Mouse (Mus musculus) liver, embryonic 11.5 days (tissue): Measurements from ENCODE around the gene Ppm1j. TPM values are rescaled to one million over a fixed set of nuclear protein-coding genes. Genes with fewer than 3 reads are reported as not detected.
A peak's percentile ranks its signal among the peaks of the same experiment; 100 is the strongest.
"Not testable (repeated sequence)": the region's sequence is repeated elsewhere in the genome, so short reads cannot be mapped to it uniquely, and the experiment has no call there.

Experiments used
- ATAC-seq: fragments of 200-750 bp; cut with Nextera tagmentation; replicated peaks from 2 replicates; pipeline ENCODE4 v1.8.0; 2017; ENCODE audit warnings: moderate number of reproducible peaks, mild to moderate bottlenecking, moderate TSS enrichment, moderate library complexity; ENCODE audit not compliant: low FRiP score
- DNase-seq: peaks from one replicate; pipeline ENCODE4 v3.0.0-alpha.2; 2017; ENCODE audit warnings: low spot score
- H3K27ac ChIP-seq: fragments of 300-500 bp; sonication (generic); 2 replicates; pipeline ENCODE4 v1.5.1; 2014; ENCODE audit warnings: mild to moderate bottlenecking, low read depth, low read length, control low read depth
- H3K27me3 ChIP-seq: fragments of 300-500 bp; sonication (generic); replicated peaks from 2 replicates; pipeline ENCODE4 v1.6.1; 2014; ENCODE audit warnings: low read length, mixed read lengths; ENCODE audit not compliant: control insufficient read depth, insufficient read depth
- H3K36me3 ChIP-seq: fragments of 300-500 bp; sonication (generic); 2 replicates; pipeline ENCODE4 v1.6.1; 2014; ENCODE audit warnings: mild to moderate bottlenecking, low read length, moderate library complexity, mixed read lengths; ENCODE audit not compliant: control insufficient read depth, insufficient read depth
- H3K4me1 ChIP-seq: fragments of 300-500 bp; sonication (generic); replicated peaks from 2 replicates; pipeline ENCODE4 v1.6.1; 2014; ENCODE audit warnings: low read length, mixed read lengths; ENCODE audit not compliant: control insufficient read depth, insufficient read depth
- H3K4me2 ChIP-seq: fragments of 300-500 bp; sonication (generic); 2 replicates; pipeline ENCODE4 v1.6.1; 2014; ENCODE audit warnings: mild to moderate bottlenecking, control low read depth, moderate library complexity
- H3K4me3 ChIP-seq: fragments of 300-500 bp; sonication (generic); 2 replicates; pipeline ENCODE4 v1.5.1; 2014; ENCODE audit warnings: low read depth, low read length, control low read depth
- H3K9ac ChIP-seq: fragments of 300-500 bp; sonication (generic); 2 replicates; pipeline ENCODE4 v1.6.1; 2014; ENCODE audit warnings: low read depth, low read length, control low read depth
- H3K9me3 ChIP-seq: fragments of 300-500 bp; sonication (generic); 2 replicates; pipeline ENCODE4 v1.6.1; 2016; ENCODE audit warnings: low read length, inconsistent platforms, mixed read lengths; ENCODE audit not compliant: control insufficient read depth
- WGBS: fragments of 180-500 bp; shearing (Covaris S2); extraction: QIAGEN DNeasy Blood & Tissue Kit; methylation state at CpG from one replicate; pipeline ENCODE4 v1.1.7; 2014; 5-methylcytosine and 5-hydroxymethylcytosine counted together
- polyA plus RNA-seq: library from polyadenylated mRNA; unstranded; fragments of >200 nt; fragmentation: Nextera tagmentation; extraction: Ambion mirVana; gene quantifications from 2 replicates; pipeline ENCODE4 v1.2.1, GENCODE M21; 2014

Gene Ppm1j
- polyA plus RNA-seq, result 1.8 and 1.9 TPM in 2 replicates

- no peak within 1 kb of the TSS for H3K27ac ChIP-seq
- H3K4me1 ChIP-seq, result peaks cover 10% of the 10 kb centered on the region
- peaks cover 82% of the 10 kb centered on the region for H3K27me3 ChIP-seq
These were observed at the start of gene Ppm1j for GRCm38 (mm10) chr3:104780561-104781420. Gene Ppm1j, plus strand, starts transcription at chr3:104781056.

GRCm38 (mm10) chr3:104732907-104733306 is 47.9 kb upstream of the Ppm1j start:
- Histone ChIP-seq H3K36me3 (no peaks in the 10 kb centered on the region), H3K9ac (no peak overlapping the region), H3K4me2 (no peak overlapping the region), H3K4me1 (no peaks in the 10 kb centered on the region), H3K9me3 (no peaks in the 10 kb centered on the region), H3K27ac (no peak overlapping the region), H3K27me3 (no peaks in the 10 kb centered on the region), H3K4me3 (no peak overlapping the region)
- WGBS, result 63% methylated on average over 3 of the region's 3 CpGs
- DNase-seq (no peak), ATAC-seq (no peak)

More at GRCm38 (mm10) chr3:104780561-104781420, at the start of gene Ppm1j:
- peak within 1 kb of the TSS; percentile 63 for H3K4me3 ChIP-seq
- peak; percentile 76 for ATAC-seq
- peak; percentile 67 for DNase-seq
- H3K36me3 ChIP-seq, result no peaks in the 10 kb centered on the region
- under 1% methylated on average over 56 of the region's 56 CpGs for WGBS
- peak within 1 kb of the TSS; percentile 44 for H3K9ac ChIP-seq
- H3K4me2 ChIP-seq, result peak within 1 kb of the TSS; percentile 99
- H3K9me3 ChIP-seq, result no peaks in the 10 kb centered on the region

- H3K36me3 ChIP-seq, result no peaks in the 10 kb centered on the region
- H3K27ac ChIP-seq, result no peak overlapping the region
- H3K4me1 ChIP-seq, result no peaks in the 10 kb centered on the region
- H3K4me2 ChIP-seq, result no peak overlapping the region
- no peak for DNase-seq
- H3K27me3 ChIP-seq, result no peaks in the 10 kb centered on the region
- no peak overlapping the region for H3K9ac ChIP-seq
- no peaks in the 10 kb centered on the region for H3K9me3 ChIP-seq
- 56% methylated on average over 7 of the region's 7 CpGs for WGBS
- H3K4me3 ChIP-seq, result no peak overlapping the region
- no peak for ATAC-seq
These were observed 46.2 kb upstream of the Ppm1j start for GRCm38 (mm10) chr3:104734654-104735053.

GRCm38 (mm10) chr3:104741954-104742353 is 38.9 kb upstream of the Ppm1j start:
- Histone ChIP-seq H3K9ac (no peak overlapping the region), H3K9me3 (no peaks in the 10 kb centered on the region), H3K36me3 (no peaks in the 10 kb centered on the region), H3K27ac (no peak overlapping the region), H3K4me1 (no peaks in the 10 kb centered on the region), H3K4me2 (no peak overlapping the region), H3K4me3 (no peak overlapping the region), H3K27me3 (no peaks in the 10 kb centered on the region)
- WGBS, result 89% methylated on average over 3 of the region's 3 CpGs
- DNase-seq (no peak), ATAC-seq (no peak)

- WGBS, result 59% methylated on average over 1 of the region's 1 CpGs
- Histone ChIP-seq H3K4me2 (no peak overlapping the region), H3K27ac (no peak overlapping the region), H3K4me1 (no peaks in the 10 kb centered on the region), H3K9me3 (no peaks in the 10 kb centered on the region), H3K36me3 (no peaks in the 10 kb centered on the region), H3K27me3 (no peaks in the 10 kb centered on the region), H3K4me3 (no peak overlapping the region), H3K9ac (no peak overlapping the region)
- DNase-seq (no peak), ATAC-seq (no peak)
These were observed 37.7 kb upstream of the Ppm1j start for GRCm38 (mm10) chr3:104743161-104743560.

GRCm38 (mm10) chr3:104743864-104744263 is 37.0 kb upstream of the Ppm1j start:
- H3K9ac ChIP-seq, result no peak overlapping the region
- H3K4me3 ChIP-seq, result no peak overlapping the region
- 64% methylated on average over 1 of the region's 1 CpGs for WGBS
- DNase-seq (no peak), ATAC-seq (no peak)
- H3K9me3 ChIP-seq, result no peaks in the 10 kb centered on the region
- H3K36me3 ChIP-seq, result no peaks in the 10 kb centered on the region
- H3K4me1 ChIP-seq, result no peaks in the 10 kb centered on the region
- H3K27me3 ChIP-seq, result no peaks in the 10 kb centered on the region
- H3K4me2 ChIP-seq, result no peak overlapping the region
- no peak overlapping the region for H3K27ac ChIP-seq

GRCm38 (mm10) chr3:104752845-104753244 is 28.0 kb upstream of the Ppm1j start:
- H3K9ac ChIP-seq, DNase-seq, H3K9me3 ChIP-seq, H3K4me1 ChIP-seq, ATAC-seq, H3K4me3 ChIP-seq, H3K27me3 ChIP-seq, H3K27ac ChIP-seq, H3K36me3 ChIP-seq: not testable (repeated sequence)
- H3K4me2 ChIP-seq, result peak overlapping the region; percentile 39
- 12% methylated on average over 22 of the region's 25 CpGs for WGBS

- no peaks in the 10 kb centered on the region for H3K9me3 ChIP-seq
- peak; percentile 74 for ATAC-seq
- H3K27ac ChIP-seq, result no peak overlapping the region
- WGBS, result 2% methylated on average over 27 of the region's 27 CpGs
- H3K27me3 ChIP-seq, result peaks cover 5% of the 10 kb centered on the region
- peaks cover 3% of the 10 kb centered on the region for H3K4me1 ChIP-seq
- H3K36me3 ChIP-seq, result no peaks in the 10 kb centered on the region
- H3K4me2 ChIP-seq, result peak overlapping the region; percentile 73
- H3K4me3 ChIP-seq, result peak overlapping the region; percentile 45
- H3K9ac ChIP-seq, result peak overlapping the region; percentile 38; the same call in 1 of the 2 replicates
- peak; percentile 80 for DNase-seq
These were observed 22.4 kb upstream of the Ppm1j start for GRCm38 (mm10) chr3:104758406-104758805.

GRCm38 (mm10) chr3:104758869-104759268 is 22.0 kb upstream of the Ppm1j start:
- Histone ChIP-seq H3K36me3 (no peaks in the 10 kb centered on the region), H3K27ac (no peak overlapping the region), H3K9ac (peak overlapping the region; percentile 38; the same call in 1 of the 2 replicates), H3K27me3 (peaks cover 5% of the 10 kb centered on the region), H3K4me3 (peak overlapping the region; percentile 45), H3K4me2 (peak overlapping the region; percentile 73), H3K4me1 (peaks cover 3% of the 10 kb centered on the region; the same call in 1 of the 2 replicates), H3K9me3 (no peaks in the 10 kb centered on the region)
- no peak for ATAC-seq
- DNase-seq, result no peak
- WGBS, result 12% methylated on average over 5 of the region's 5 CpGs
